Mouse (Mus musculus): ENCODE results near the gene Cntn5. TPM values are rescaled to one million over a fixed set of nuclear protein-coding genes. Genes with fewer than 3 reads are reported as not detected.

Gene Cntn5
- polyA plus RNA-seq, 1 experiment from 2014 or later = 8.1 TPM

DNA sequence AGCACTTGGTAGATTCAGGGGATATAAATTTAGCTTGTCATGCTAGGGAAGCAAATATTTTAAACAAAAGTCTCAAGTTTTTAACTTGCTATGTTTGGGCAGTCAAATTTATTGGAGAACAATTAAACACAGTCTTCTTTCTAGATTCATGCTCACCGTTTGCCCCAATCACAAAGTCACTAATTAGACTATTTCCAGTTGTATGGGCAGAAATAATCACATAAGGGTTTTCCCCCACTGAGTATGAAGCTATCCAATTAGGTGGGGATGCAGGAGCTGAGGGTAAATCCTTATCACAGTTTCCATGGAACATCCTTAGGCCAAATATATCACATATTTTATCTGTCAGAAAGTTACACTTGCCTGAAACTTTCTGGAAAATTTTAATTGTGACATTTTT lies 788.0 kb downstream of the Cntn5 start:
- ATAC-seq = no peak
- H3K4me1 ChIP-seq = 0 out of 2 replicates have a peak, but pooled peaks cover 3% of the 10 kb centered on the region

GRCm38 (mm10) chr9:10109156-10109555 lies 795.4 kb downstream of the Cntn5 start:
- H3K27ac ChIP-seq = no peak overlapping the region
- no peak overlapping the region for H3K9ac ChIP-seq
- H3K27me3 ChIP-seq = no peaks in the 10 kb centered on the region
- H3K9me3 ChIP-seq (replicated peaks) = no peaks in the 10 kb centered on the region
- no peaks in the 10 kb centered on the region for H3K36me3 ChIP-seq (ENCODE audit: poor library complexity, severe bottlenecking)
- no peak overlapping the region for H3K4me3 ChIP-seq
- H3K4me1 ChIP-seq = no peaks in the 10 kb centered on the region; the same call in 1 of the 2 replicates
- ATAC-seq = no peak
- H3K4me2 ChIP-seq = no peak overlapping the region
- WGBS = 91% methylated on average over 1 of the region's 1 CpGs

More for the DNA sequence above, 788.0 kb downstream of the Cntn5 start:
- Histone ChIP-seq H3K9me3 (replicated peaks) (no peaks in the 10 kb centered on the region), H3K4me2 (no peak overlapping the region), H3K27me3 (no peaks in the 10 kb centered on the region), H3K27ac (no peak overlapping the region), H3K36me3 (ENCODE audit: poor library complexity, severe bottlenecking) (no peaks in the 10 kb centered on the region), H3K4me3 (no peak overlapping the region), H3K9ac (no peak overlapping the region)
- 20% methylated on average over 1 of the region's 1 CpGs for WGBS

DNA sequence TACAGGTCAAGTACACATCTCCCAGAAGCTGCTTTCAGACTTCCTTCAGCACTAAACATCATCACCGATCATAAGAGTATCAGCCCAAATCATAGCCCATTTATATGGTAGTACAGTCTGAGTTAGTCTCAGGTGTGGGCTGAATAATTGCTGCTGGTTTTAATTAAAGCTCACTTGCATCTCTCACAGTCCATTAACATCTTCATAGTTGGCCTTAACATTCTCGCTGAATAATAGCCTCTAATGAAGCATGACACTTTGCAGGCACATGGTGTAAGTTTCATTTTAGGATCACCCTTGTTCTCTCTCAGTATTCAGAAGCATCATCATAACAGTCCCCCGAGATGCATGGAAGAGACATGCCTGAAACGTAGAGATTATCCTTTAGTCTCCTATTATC lies 796.7 kb downstream of the Cntn5 start:
- no peak overlapping the region for H3K27ac ChIP-seq
- H3K9me3 ChIP-seq (replicated peaks) = no peaks in the 10 kb centered on the region
- no peak overlapping the region for H3K4me3 ChIP-seq
- no peaks in the 10 kb centered on the region; the same call in 1 of the 2 replicates for H3K4me1 ChIP-seq
- no peaks in the 10 kb centered on the region for H3K27me3 ChIP-seq
- WGBS = 45% methylated on average over 4 of the region's 4 CpGs
- no peak overlapping the region for H3K4me2 ChIP-seq
- ATAC-seq = peak; percentile 33; the same call in 1 of the 2 replicates
- H3K9ac ChIP-seq = no peak overlapping the region
- no peaks in the 10 kb centered on the region for H3K36me3 ChIP-seq (ENCODE audit: poor library complexity, severe bottlenecking)

DNA sequence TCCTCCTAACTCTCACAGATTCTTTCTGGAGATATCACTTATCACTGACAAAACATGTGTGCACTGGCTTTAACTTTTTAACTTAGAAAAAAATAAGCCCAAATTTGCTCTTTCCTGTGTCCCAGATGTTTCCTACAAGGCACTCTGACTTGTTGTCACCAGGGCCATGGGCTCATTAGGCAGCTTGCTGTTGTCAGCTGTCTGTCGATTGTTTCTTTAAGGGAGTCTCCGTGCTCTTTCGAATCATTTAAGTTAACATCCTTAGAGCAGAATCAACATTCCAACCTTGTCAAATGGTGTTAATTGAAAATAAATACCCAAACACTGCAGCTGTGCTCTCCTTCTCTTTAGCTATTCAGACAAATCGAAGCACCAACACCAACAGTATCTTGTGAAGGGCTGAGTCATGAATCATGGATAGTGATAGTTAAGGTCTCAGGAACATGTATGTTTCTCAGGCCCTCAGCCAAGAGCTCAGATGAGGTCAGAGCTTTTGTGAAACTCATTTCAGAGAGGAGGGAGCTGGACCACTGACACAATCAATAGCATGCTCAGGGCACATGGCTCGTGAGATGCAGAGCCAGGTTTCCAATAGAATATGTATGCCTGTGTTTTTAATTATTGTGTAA lies 802.6 kb downstream of the Cntn5 start:
- no peak for ATAC-seq
- 70% methylated on average over 5 of the region's 5 CpGs for WGBS
- H3K27ac ChIP-seq = no peak overlapping the region

GRCm38 (mm10) chr9:10076282-10076681 lies 828.3 kb downstream of the Cntn5 start:
- no peak overlapping the region for H3K4me2 ChIP-seq
- H3K4me1 ChIP-seq = peaks cover 14% of the 10 kb centered on the region; the same call in 1 of the 2 replicates
- ATAC-seq = peak; percentile 46
- H3K9me3 ChIP-seq (replicated peaks) = no peaks in the 10 kb centered on the region
- H3K9ac ChIP-seq = no peak overlapping the region
- no peaks in the 10 kb centered on the region for H3K27me3 ChIP-seq
- H3K36me3 ChIP-seq (ENCODE audit: poor library complexity, severe bottlenecking) = no peaks in the 10 kb centered on the region
- H3K4me3 ChIP-seq = no peak overlapping the region
- H3K27ac ChIP-seq = no peak overlapping the region

More for the DNA sequence above, 802.6 kb downstream of the Cntn5 start:
- Histone ChIP-seq H3K27me3 (no peaks in the 10 kb centered on the region), H3K9me3 (replicated peaks) (no peaks in the 10 kb centered on the region), H3K4me2 (no peak overlapping the region), H3K4me3 (no peak overlapping the region), H3K9ac (no peak overlapping the region), H3K36me3 (ENCODE audit: poor library complexity, severe bottlenecking) (no peaks in the 10 kb centered on the region), H3K4me1 (no peaks in the 10 kb centered on the region)

GRCm38 (mm10) chr9:10073401-10073800 lies 831.2 kb downstream of the Cntn5 start:
- Histone ChIP-seq H3K4me3 (no peak overlapping the region), H3K9me3 (replicated peaks) (no peaks in the 10 kb centered on the region), H3K9ac (no peak overlapping the region), H3K4me1 (peaks cover 14% of the 10 kb centered on the region; the same call in 1 of the 2 replicates), H3K27ac (no peak overlapping the region), H3K27me3 (no peaks in the 10 kb centered on the region), H3K36me3 (ENCODE audit: poor library complexity, severe bottlenecking) (no peaks in the 10 kb centered on the region), H3K4me2 (no peak overlapping the region)
- WGBS = 47% methylated on average over 4 of the region's 4 CpGs
- ATAC-seq = no peak

DNA sequence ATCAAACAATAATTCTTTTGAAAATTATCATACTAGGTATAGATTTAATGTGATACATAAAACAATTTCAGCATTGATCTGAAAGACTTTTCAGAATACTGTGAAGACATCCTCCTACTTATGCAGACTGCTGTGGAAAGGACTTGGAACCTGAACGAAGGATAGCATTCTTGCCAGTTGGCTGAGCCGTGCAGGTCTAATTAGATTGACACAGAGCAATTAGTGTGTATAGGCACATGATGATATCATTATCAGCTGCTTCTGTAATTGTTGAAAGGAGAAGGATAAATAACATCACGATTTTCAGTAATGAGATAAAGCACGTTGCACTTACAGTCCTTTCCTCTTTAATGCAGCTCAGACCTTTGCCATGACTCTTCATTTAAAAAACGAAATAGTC lies 831.7 kb downstream of the Cntn5 start:
- Histone ChIP-seq H3K9ac (no peak overlapping the region), H3K4me3 (no peak overlapping the region), H3K4me2 (no peak overlapping the region), H3K4me1 (peaks cover 14% of the 10 kb centered on the region; the same call in 1 of the 2 replicates), H3K9me3 (replicated peaks) (no peaks in the 10 kb centered on the region), H3K27ac (no peak overlapping the region), H3K27me3 (no peaks in the 10 kb centered on the region), H3K36me3 (ENCODE audit: poor library complexity, severe bottlenecking) (no peaks in the 10 kb centered on the region)
- ATAC-seq = peak; percentile 84
- 38% methylated on average over 5 of the region's 5 CpGs for WGBS

DNA sequence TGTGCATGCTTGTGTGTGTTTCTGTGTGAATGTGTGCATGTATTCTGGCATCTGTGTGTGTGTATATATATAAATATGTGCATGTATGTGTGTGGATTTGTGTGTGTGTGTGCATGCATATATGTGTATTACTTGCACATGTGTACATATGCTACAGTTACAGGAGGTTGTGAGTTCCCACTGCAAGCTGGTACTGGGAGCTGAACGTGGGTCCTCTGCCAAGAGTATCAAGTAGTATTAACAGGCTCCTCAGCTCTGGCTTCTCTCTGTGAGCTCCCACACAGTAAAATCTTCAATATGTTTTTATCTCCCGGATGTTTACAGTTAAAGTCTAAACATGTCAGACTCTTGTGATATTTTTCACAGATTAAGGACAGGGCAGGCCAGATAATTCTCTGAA lies 833.3 kb downstream of the Cntn5 start:
- Histone ChIP-seq H3K36me3 (ENCODE audit: poor library complexity, severe bottlenecking) (no peaks in the 10 kb centered on the region), H3K4me3 (no peak overlapping the region), H3K9me3 (replicated peaks) (no peaks in the 10 kb centered on the region), H3K27ac (no peak overlapping the region), H3K4me1 (peaks cover 11% of the 10 kb centered on the region; the same call in 1 of the 2 replicates), H3K4me2 (no peak overlapping the region), H3K27me3 (no peaks in the 10 kb centered on the region), H3K9ac (no peak overlapping the region)
- WGBS = 69% methylated on average over 2 of the region's 2 CpGs
- 0 out of 2 replicates have a peak, but pooled peaks have one; percentile 23 for ATAC-seq

GRCm38 (mm10) chr9:10044969-10045789 lies 859.4 kb downstream of the Cntn5 start:
- no peaks in the 10 kb centered on the region for H3K27me3 ChIP-seq
- H3K4me1 ChIP-seq = no peaks in the 10 kb centered on the region
- H3K4me2 ChIP-seq = no peak overlapping the region
- WGBS = 74% methylated on average over 4 of the region's 4 CpGs
- no peak overlapping the region for H3K27ac ChIP-seq
- no peak for ATAC-seq
- H3K9ac ChIP-seq = no peak overlapping the region
- H3K9me3 ChIP-seq (replicated peaks) = no peaks in the 10 kb centered on the region
- no peak overlapping the region for H3K4me3 ChIP-seq
- no peaks in the 10 kb centered on the region for H3K36me3 ChIP-seq (ENCODE audit: poor library complexity, severe bottlenecking)

- H3K36me3 ChIP-seq (ENCODE audit: poor library complexity, severe bottlenecking) = no peaks in the 10 kb centered on the region
- no peaks in the 10 kb centered on the region for H3K9me3 ChIP-seq (replicated peaks)
- no peak for ATAC-seq
- no peaks in the 10 kb centered on the region for H3K4me1 ChIP-seq
- 75% methylated on average over 3 of the region's 3 CpGs for WGBS
- no peak overlapping the region for H3K4me3 ChIP-seq
- H3K27me3 ChIP-seq = no peaks in the 10 kb centered on the region
- no peak overlapping the region for H3K9ac ChIP-seq
- no peak overlapping the region for H3K4me2 ChIP-seq
- no peak overlapping the region for H3K27ac ChIP-seq
These were observed 861.6 kb downstream of the Cntn5 start for GRCm38 (mm10) chr9:10043001-10043400.

- 58% methylated on average over 3 of the region's 3 CpGs for WGBS
- H3K27ac ChIP-seq = no peak overlapping the region
- H3K9ac ChIP-seq = no peak overlapping the region
- no peak overlapping the region for H3K4me3 ChIP-seq
- no peak overlapping the region for H3K4me2 ChIP-seq
- H3K4me1 ChIP-seq = no peaks in the 10 kb centered on the region
- H3K36me3 ChIP-seq (ENCODE audit: poor library complexity, severe bottlenecking) = no peaks in the 10 kb centered on the region
- ATAC-seq = no peak
- H3K9me3 ChIP-seq (replicated peaks) = no peaks in the 10 kb centered on the region
- no peaks in the 10 kb centered on the region for H3K27me3 ChIP-seq
These were observed 889.4 kb downstream of the Cntn5 start for GRCm38 (mm10) chr9:10015129-10015528.

- Histone ChIP-seq H3K4me2 (no peak overlapping the region), H3K9me3 (replicated peaks) (no peaks in the 10 kb centered on the region), H3K27ac (no peak overlapping the region), H3K36me3 (ENCODE audit: poor library complexity, severe bottlenecking) (no peaks in the 10 kb centered on the region), H3K27me3 (no peaks in the 10 kb centered on the region), H3K4me3 (no peak overlapping the region), H3K9ac (no peak overlapping the region), H3K4me1 (no peaks in the 10 kb centered on the region)
- ATAC-seq = no peak
- WGBS = 60% methylated on average over 8 of the region's 8 CpGs
These were observed 920.5 kb downstream of the Cntn5 start for GRCm38 (mm10) chr9:9984028-9984427.

All from forebrain, embryonic 13.5 days (tissue).